Mouse (Mus musculus) intestine, embryonic 14.5 days (tissue): Measurements from ENCODE around the gene Sars. TPM values are rescaled to one million over a fixed set of nuclear protein-coding genes. Genes with fewer than 3 reads are reported as not detected.
A peak's percentile ranks its signal among the peaks of the same experiment; 100 is the strongest.

Experiments used
- ATAC-seq: fragments of 200-750 bp; cut with Nextera tagmentation; replicated peaks from 2 replicates; pipeline ENCODE4 v1.8.0; 2017; ENCODE audit warnings: low read depth, moderate number of reproducible peaks, moderate TSS enrichment, moderate library complexity; ENCODE audit not compliant: low FRiP score, low TSS enrichment
- DNase-seq: peaks from one replicate; pipeline ENCODE4 v3.0.0-alpha.2; 2018; ENCODE audit warnings: low spot score
- H3K27ac ChIP-seq: fragments of 300-500 bp; sonication (generic); 2 replicates; pipeline ENCODE4 v1.5.1; 2014; ENCODE audit warnings: low read depth, mild to moderate bottlenecking, control low read depth
- H3K27me3 ChIP-seq: fragments of 300-500 bp; sonication (generic); replicated peaks from 2 replicates; pipeline ENCODE4 v1.6.1; 2014; ENCODE audit warnings: low read length, control low read depth; ENCODE audit not compliant: control insufficient read depth, insufficient read depth
- H3K36me3 ChIP-seq: fragments of 300-500 bp; sonication (generic); 2 replicates; pipeline ENCODE4 v1.6.1; 2014; ENCODE audit warnings: low read length, control low read depth; ENCODE audit not compliant: control insufficient read depth, insufficient read depth
- H3K4me1 ChIP-seq: fragments of 300-500 bp; sonication (generic); replicated peaks from 2 replicates; pipeline ENCODE4 v1.6.1; 2014; ENCODE audit warnings: low read length, control low read depth, mixed read lengths; ENCODE audit not compliant: control insufficient read depth, insufficient read depth
- H3K4me2 ChIP-seq: fragments of 300-500 bp; sonication (generic); 2 replicates; pipeline ENCODE4 v1.6.1; 2014; ENCODE audit warnings: low read length
- H3K4me3 ChIP-seq: fragments of 300-500 bp; sonication (generic); 2 replicates; pipeline ENCODE4 v1.5.1; 2014; ENCODE audit warnings: low read depth, low read length, control low read depth, mixed read lengths
- H3K9ac ChIP-seq: fragments of 300-500 bp; sonication (generic); 2 replicates; pipeline ENCODE4 v1.6.1; 2014; ENCODE audit warnings: mild to moderate bottlenecking, low read length
- H3K9me3 ChIP-seq: fragments of 300-500 bp; sonication (generic); 2 replicates; pipeline ENCODE4 v1.6.1; 2016; ENCODE audit warnings: low read length, control low read depth; ENCODE audit not compliant: control insufficient read depth
- WGBS: fragments of 180-500 bp; shearing (Covaris S2); extraction: QIAGEN DNeasy Blood & Tissue Kit; methylation state at CpG from one replicate; pipeline ENCODE4 v1.1.7; 2014; 5-methylcytosine and 5-hydroxymethylcytosine counted together
- polyA plus RNA-seq: library from polyadenylated mRNA; unstranded; fragments of >200 nt; fragmentation: Nextera tagmentation; extraction: Ambion mirVana; gene quantifications from 2 replicates; pipeline ENCODE4 v1.2.1, GENCODE M21; 2014

Sars gene
- polyA plus RNA-seq, 1 experiment from 2014 or later, result 136 TPM

DNA sequence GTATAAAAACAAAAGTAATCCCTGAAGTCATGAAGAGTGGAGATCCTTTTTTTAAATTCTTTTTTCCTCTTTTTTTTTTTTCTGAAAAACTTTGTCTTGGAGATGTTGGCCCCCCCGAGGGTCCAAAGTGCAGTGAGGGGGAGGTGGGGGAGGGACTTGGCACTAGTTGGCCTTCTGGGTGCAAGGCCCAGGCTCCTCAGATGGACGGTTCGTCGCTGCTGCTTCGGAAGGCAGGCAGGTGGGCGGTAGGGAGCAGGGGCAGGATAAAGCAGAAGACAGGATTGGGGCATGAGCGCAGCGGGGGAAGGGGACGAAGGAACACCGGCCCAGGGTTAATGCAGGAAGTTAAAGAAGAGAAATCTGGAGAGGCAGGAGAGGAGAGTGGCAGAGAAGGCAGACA lies 52.7 kb downstream of the Sars start:
- Histone ChIP-seq H3K27ac (peak overlapping the region; percentile 27; the same call in 1 of the 2 replicates), H3K9ac (no peak overlapping the region), H3K4me1 (peaks cover 20% of the 10 kb centered on the region), H3K9me3 (no peaks in the 10 kb centered on the region), H3K4me2 (peak overlapping the region; percentile 37), H3K4me3 (no peak overlapping the region), H3K36me3 (peaks cover 12% of the 10 kb centered on the region), H3K27me3 (no peaks in the 10 kb centered on the region)
- DNase-seq, result no peak
- WGBS, result 9% methylated on average over 10 of the region's 10 CpGs
- no peak for ATAC-seq

DNA sequence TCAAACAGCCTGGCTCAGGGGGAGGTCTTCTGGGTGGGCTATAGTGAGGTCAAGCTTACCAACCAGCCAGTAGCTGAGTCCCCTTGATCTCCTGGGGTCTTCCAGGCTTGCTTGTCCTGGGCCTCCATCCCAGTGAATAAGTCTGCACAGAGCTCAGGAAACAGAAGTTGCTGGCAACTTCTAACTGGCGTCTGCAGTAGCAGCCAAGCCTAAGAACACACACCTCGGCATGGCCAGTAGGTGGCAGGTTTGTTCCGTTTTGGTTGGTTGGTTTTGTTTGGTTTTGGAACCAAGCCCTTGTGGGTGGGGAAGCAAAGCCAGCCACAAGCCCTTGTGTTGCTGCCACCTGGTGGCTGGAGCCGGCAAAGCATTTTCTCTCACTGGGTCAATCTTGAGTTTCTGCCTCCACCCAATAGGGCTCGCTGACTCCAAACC lies 55.9 kb downstream of the Sars start:
- 0% methylated on average over 5 of the region's 5 CpGs for WGBS
- Histone ChIP-seq H3K27ac (no peak overlapping the region), H3K27me3 (no peaks in the 10 kb centered on the region), H3K4me2 (peak overlapping the region; percentile 31; the same call in 1 of the 2 replicates), H3K4me3 (no peak overlapping the region), H3K9ac (no peak overlapping the region), H3K9me3 (no peaks in the 10 kb centered on the region), H3K36me3 (peaks cover 23% of the 10 kb centered on the region), H3K4me1 (peaks cover 20% of the 10 kb centered on the region)
- ATAC-seq (peak; percentile 71), DNase-seq (peak; percentile 99)

DNA sequence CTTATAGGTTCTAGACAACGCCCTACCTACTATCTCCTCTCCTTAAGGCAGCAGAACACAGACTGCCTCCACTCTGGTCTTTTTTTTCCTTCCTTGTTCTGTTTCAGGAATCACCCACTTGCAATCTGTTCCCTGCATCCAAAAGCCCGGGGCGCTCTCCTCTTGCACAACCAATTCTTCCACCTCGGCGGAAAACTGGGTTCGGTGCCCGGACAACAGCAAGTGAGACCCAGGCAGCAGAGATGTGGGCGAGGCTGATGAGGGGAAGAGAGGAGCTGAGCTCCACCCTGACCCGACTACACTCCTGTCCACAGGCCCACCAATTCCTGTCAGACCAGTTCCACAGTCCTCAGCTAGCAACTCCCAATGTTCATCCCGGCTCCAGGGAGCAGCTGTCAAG lies 58.8 kb downstream of the Sars start:
- H3K36me3 ChIP-seq, result peaks cover 23% of the 10 kb centered on the region
- H3K9ac ChIP-seq, result no peak overlapping the region
- no peaks in the 10 kb centered on the region for H3K27me3 ChIP-seq
- no peaks in the 10 kb centered on the region for H3K9me3 ChIP-seq
- no peak overlapping the region for H3K27ac ChIP-seq
- peaks cover 24% of the 10 kb centered on the region for H3K4me1 ChIP-seq
- DNase-seq (no peak), ATAC-seq (no peak)
- no peak overlapping the region for H3K4me2 ChIP-seq
- 88% methylated on average over 10 of the region's 10 CpGs for WGBS
- H3K4me3 ChIP-seq, result no peak overlapping the region

DNA sequence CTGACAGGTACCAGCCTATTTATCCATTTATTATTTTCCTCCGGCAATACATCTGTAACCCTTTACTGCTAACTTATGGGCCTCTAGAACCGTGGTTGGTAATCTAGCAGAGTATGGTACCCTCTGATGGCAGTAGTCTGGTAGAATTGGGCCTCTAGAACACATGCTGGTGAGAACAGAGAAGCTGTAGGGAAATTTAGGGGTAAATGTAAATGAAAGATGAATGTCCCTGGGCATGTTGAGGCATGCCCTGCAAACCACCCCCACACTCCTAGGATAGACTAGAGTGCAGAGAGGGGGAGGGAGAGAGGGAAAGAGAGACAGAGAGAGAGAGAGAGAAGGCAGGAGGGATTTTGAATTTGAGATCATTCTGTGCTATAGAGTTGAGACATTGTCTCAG lies 60.6 kb downstream of the Sars start:
- H3K4me3 ChIP-seq, result peak overlapping the region; percentile 65
- H3K4me2 ChIP-seq, result peak overlapping the region; percentile 81
- no peaks in the 10 kb centered on the region for H3K9me3 ChIP-seq
- ATAC-seq, result no peak
- H3K27ac ChIP-seq, result no peak overlapping the region
- peak overlapping the region; percentile 46 for H3K9ac ChIP-seq
- no peaks in the 10 kb centered on the region for H3K27me3 ChIP-seq
- no peak for DNase-seq
- peaks cover 23% of the 10 kb centered on the region for H3K36me3 ChIP-seq
- WGBS, result 31% methylated on average over 2 of the region's 2 CpGs
- peaks cover 24% of the 10 kb centered on the region for H3K4me1 ChIP-seq

DNA sequence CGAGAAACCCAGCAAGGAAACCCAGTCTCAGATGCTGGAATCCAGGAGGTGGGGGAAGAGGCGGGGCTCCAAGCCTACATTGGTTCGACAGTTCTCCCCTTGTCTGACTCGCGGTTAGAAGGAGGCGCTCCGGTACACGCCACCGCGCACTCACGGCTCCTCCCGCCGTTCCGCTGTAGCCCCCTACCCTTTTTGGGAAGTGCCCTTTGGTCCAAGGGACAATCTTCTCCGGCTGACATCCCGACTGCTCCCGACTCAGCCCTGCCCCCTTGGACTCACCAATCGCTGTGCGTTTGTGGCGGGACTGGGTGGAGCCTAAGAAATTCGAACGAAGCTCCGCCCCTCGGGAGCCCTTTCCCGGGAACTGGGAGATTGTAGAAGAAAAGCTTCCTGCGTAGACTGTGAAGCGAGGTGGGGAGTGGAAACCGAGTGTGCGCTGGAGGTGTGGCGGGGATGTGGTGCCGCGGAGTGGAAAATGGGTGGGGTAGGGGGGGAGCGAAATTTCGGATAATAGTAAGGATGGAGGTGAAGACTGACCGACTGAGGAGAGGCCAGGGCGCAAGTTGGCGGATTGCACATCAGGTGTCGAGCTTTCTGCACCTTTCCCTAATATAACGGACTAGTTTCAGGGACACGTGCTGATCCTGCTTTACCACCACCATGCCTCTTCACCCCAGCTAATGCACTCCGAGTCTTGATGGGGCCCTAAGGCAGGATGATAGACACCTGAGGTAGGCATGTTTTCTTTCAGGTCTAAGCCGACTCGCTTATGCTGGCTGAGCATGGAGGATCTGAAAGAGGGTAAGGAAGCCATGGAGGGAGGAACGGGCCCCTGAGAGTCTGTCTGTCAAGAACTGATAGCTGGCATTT lies 61.3 kb downstream of the Sars start, which contains the start of gene Psrc1:
Psrc1 (plus strand) TSS at position 355 of the 870 bp plus-strand sequence.
- H3K9me3 ChIP-seq, result no peaks in the 10 kb centered on the region
- H3K4me3 ChIP-seq, result peak within 1 kb of the TSS; percentile 65
- peak within 1 kb of the TSS; percentile 81 for H3K4me2 ChIP-seq
- peaks cover 21% of the 10 kb centered on the region for H3K4me1 ChIP-seq
- peaks cover 23% of the 10 kb centered on the region for H3K36me3 ChIP-seq
- under 1% methylated on average over 44 of the region's 44 CpGs for WGBS
- DNase-seq, result peak; percentile 93
- H3K27ac ChIP-seq, result peak within 1 kb of the TSS; percentile 38; the same call in 1 of the 2 replicates
- H3K9ac ChIP-seq, result peak within 1 kb of the TSS; percentile 46
- ATAC-seq, result peak; percentile 87
- H3K27me3 ChIP-seq, result no peaks in the 10 kb centered on the region

DNA sequence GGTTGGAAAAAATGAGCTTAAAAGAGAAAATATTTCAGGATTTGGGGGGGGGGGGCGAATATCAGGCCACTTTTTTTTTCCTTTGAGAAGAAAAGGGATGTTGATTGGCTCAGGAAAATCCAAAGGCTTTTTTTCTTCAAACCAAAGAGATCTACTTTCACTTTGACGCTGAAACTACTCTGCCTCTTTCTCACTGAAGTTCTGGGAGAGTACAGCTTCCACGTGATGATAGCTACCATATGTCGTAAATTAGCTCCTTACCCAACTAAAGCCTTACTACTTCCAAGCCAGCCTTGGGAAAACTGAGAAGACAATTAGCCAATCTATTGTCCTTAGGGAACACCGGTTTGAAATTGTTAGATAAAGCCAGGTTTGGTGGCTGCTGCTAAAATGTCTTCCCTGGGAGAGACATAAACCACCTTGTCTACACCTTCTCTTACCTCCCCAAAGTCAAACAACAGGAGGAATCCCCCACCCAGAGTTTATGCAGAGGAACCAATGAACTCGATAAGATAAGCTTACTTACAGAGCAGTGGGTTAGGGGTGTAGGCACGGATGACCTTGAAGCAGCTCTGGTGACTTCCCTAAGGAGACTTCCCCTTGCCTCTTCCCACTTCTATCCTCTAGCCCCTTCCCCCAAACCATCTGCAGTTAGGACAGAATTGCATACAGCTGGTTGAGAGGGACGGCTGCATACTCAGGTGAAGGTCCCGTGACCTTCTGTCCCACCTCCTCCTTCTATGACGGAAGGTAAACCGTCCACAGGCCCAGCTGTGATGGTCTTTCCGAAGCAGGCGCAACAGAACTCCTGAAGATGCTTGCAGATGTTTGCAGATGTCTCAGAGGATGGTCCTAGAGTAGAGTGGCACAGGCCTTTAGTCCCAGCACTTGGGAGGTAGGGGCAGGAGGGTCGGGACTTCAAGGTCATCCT lies 62.8 kb downstream of the Sars start:
- Histone ChIP-seq H3K27ac (peak overlapping the region; percentile 8; the same call in 1 of the 2 replicates), H3K4me1 (peaks cover 19% of the 10 kb centered on the region), H3K9me3 (no peaks in the 10 kb centered on the region), H3K9ac (no peak overlapping the region), H3K4me3 (no peak overlapping the region), H3K4me2 (peak overlapping the region; percentile 81), H3K27me3 (no peaks in the 10 kb centered on the region), H3K36me3 (peaks cover 11% of the 10 kb centered on the region; the same call in 1 of the 2 replicates)
- ATAC-seq (no peak), DNase-seq (no peak)
- WGBS, result 54% methylated on average over 14 of the region's 14 CpGs

DNA sequence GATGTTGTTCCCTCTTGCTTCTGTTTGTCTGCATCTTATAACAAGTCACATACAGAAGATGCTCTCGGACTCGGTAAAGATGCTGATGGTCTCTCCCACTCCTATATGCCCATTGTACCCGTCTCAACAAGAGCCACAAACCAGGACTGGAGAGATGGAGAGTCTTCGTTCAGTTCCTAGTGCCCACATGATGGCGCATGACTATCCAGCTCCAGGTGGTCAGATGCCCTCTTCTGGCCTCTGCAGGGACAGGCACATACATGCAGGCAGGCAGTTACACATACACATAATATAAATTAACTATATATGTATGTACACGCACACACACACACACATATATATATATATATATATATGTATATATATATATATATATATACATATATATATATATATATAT lies 64.3 kb downstream of the Sars start:
- H3K9me3 ChIP-seq, result no peaks in the 10 kb centered on the region
- ATAC-seq (no peak), DNase-seq (no peak)
- H3K9ac ChIP-seq, result no peak overlapping the region
- H3K4me3 ChIP-seq, result no peak overlapping the region
- H3K27me3 ChIP-seq, result no peaks in the 10 kb centered on the region
- H3K27ac ChIP-seq, result no peak overlapping the region
- H3K4me2 ChIP-seq, result no peak overlapping the region
- WGBS, result 80% methylated on average over 6 of the region's 6 CpGs
- peaks cover 19% of the 10 kb centered on the region for H3K4me1 ChIP-seq
- no peaks in the 10 kb centered on the region for H3K36me3 ChIP-seq

DNA sequence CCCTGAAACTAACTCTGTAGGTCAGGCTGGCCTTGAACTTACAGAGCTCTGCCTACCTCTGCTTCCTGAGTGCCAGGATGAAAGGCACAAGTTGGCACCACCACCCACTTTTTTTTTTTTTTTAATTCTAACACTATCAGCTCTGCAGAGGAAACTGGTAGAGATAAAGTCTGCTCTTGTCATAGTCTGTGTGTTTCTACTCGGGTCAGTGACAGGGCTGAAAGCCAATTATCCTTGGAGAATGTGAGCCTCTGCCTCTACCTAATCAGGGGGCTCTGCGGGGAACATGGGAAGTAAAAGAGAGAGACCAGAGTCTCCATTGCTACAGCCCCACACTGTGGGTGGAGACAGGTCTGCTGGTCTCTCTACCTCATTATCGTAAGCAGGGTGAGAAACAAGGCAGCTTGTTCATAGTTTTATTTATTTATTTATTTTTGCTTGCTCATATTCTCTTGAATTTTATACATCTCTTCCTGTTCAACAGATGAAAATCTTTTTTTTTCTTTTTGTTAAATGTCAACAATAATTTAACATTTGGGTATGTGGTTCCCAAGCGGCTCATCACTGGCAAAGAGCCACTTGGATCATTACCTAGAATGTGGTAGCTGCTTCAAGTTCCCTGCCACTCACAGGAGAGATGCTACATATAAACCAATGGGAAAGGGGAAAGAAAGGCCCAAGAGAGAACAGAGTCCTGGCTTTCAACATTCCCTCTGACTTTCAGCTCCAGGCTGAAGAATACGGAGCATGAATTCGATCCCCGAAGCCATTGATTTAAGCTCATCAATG lies 65.9 kb downstream of the Sars start:
- no peak overlapping the region for H3K4me2 ChIP-seq
- 82% methylated on average over 7 of the region's 7 CpGs for WGBS
- H3K27me3 ChIP-seq, result no peaks in the 10 kb centered on the region
- H3K4me1 ChIP-seq, result peaks cover 19% of the 10 kb centered on the region
- H3K4me3 ChIP-seq, result no peak overlapping the region
- no peak for DNase-seq
- no peaks in the 10 kb centered on the region for H3K9me3 ChIP-seq
- H3K36me3 ChIP-seq, result no peaks in the 10 kb centered on the region
- no peak overlapping the region for H3K27ac ChIP-seq
- ATAC-seq, result no peak
- H3K9ac ChIP-seq, result no peak overlapping the region
